Mouse (Mus musculus): ENCODE results near the gene Casd1.
"Not testable (repeated sequence)": the region's sequence is repeated elsewhere in the genome, so short reads cannot be mapped to it uniquely, and the experiment has no call there.

The Casd1 gene

DNA sequence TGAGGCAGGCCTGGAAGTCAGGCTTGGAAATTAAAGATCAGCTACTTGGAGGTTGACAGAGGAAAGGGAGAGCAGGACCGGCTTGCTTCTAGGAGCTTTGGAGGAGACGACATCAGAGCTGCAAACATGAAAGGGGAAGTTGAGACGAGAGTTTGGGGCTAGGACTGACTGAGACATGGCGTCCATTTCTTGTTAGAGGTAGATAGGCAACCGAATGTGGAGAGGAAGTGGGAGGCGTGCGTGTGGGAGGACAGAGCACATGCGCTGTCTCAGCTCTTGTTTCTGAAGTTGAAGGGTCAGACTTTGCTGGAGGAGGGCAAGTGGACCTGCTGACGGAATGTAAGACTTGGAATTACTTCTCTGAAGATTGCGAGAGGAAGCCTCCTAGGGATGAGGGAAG, 17.3 kb downstream of the Casd1 start:
- DNase-seq, result no peak

DNA sequence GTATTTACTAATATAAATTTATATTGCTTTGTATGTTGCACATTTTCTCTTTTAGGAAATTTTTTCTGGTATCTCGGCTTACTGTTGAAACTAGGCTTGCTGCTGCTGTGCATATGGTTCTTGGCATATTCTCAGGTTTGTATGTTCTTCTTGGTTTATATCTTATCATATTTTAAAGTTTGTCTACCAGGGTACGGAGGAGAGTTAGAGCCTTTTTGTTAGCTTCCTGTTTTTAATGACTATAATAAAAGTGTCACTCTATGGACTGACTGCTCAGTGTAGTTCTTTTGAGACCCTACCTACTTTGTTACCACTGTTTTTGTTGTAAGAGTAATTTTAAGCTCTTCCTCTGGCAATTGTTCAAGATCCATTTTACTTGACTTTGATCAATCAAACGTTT, 30.8 kb downstream of the Casd1 start:
- no peak for DNase-seq

DNA sequence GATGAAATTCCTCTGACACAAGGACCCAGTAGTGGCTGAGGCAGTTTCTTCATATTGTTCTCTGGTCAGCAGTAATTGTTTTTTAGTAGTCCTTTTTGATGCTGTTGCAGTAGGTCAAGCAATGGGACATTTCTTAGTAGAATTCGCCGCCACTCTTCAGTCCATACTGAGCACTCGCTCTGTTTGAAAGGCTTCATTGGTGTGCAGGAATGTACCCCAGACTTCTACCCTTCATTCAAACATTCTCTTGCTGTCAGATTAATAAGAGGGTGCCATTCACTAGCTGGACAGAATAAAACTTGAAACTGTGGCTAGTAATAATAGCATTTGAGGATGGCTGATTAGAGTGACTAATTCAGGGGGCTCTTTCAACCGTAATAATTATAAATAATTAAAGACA, 32.5 kb downstream of the Casd1 start:
- no peak for DNase-seq

DNA sequence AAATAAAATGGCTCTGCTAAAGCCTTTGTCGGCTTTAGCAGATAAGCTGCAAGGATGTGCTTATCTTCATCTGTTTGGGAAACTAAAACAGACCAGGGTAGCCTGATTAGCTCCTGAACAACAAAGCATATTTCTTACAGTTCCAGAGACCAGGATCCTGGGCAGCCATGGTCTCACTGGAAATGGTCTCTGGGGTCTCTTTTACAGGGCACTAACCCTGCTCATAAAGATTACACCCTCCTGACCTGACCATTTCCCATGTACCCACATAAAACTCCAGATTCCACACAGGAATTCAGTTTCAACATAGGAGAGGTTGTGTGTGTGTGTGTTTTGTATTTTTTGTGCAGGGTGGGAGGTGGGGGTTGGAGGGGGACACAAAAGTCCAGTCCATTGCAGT, 34.2 kb downstream of the Casd1 start:
- no peak for DNase-seq

DNA sequence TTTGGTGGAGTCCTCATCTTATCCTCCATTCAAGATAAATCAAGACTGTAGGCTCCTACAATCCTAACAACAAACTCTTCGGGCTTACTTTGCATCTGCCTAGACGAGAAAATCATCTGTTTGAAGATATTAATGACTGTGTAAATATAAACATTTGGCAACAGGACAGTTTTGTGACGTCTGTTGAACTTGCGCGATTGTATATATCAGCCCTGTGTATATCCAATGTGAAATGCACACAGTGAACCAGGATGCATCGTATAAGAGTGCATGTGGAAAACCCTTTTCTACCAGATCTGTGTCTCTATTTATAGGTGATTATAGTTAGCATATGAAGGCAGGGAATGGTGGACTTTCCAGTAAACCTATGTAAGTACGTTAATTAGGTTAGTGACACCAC, 41.4 kb downstream of the Casd1 start:
- DNase-seq, result no peak

DNA sequence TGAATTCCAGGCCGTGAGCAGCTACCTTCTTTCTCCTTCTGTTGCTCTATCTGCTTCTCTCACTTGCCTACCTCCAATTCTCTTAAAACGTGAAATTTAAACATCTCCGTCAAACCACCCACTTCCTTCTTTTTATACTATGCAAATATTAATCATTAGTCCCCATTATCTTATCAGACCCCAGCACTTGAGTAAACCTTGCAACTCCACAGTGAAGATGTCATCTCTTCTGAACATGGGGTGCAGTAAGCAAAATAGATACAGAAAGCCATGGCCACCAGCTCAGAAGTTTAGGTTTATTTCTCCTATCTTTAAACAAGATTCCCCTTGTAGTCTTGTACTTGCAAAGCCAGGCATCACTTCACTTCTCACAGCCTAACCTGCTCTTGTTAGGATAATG, 46.7 kb downstream of the Casd1 start:
- no peak for DNase-seq

DNA sequence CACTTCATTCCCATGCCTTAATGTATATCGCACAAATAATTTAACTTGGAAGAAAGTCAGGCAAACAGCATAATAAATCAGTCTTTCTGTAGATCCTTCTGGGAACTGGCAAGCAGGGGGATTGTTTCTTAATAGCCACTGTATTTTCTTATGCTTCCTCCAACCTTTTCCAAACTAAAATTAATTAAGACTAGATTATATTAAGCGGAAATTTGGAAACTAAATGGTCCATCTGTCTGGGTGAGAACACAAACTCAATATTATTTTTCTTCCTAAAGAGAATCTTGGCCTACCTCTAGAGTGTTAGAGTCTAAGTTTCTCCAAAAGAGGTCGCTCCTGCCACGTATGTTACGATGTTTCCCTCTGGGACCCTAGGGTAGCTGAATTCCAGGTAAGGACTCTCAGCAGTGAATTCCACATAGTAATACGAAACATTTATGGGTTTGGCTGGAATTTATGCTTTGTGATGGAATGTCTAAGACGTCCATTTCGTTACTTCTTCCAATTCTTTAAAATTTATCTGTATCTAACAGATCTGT, 52.0 kb downstream of the Casd1 start:
- DNase-seq, result no peak

DNA sequence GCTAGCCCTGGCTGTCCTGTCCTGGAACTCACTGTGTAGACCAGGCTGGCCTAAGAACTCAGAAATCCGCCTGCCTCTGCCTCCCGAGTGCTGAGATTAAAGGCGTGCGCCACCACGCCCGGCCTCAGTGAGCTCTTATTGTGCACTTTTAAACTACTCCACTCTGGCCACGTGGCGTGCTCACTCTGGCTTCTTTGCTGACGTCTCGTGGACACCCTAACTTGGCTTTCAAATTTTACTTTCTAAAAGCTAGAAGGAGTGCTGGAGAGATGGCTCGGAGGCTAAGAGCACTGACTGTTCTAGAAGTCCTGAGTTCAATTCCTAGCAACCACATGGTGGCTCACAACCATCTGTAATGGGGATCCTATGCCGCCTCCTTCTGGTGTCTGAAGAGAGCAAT, 53.1 kb downstream of the Casd1 start:
- not testable (repeated sequence) for DNase-seq

DNA sequence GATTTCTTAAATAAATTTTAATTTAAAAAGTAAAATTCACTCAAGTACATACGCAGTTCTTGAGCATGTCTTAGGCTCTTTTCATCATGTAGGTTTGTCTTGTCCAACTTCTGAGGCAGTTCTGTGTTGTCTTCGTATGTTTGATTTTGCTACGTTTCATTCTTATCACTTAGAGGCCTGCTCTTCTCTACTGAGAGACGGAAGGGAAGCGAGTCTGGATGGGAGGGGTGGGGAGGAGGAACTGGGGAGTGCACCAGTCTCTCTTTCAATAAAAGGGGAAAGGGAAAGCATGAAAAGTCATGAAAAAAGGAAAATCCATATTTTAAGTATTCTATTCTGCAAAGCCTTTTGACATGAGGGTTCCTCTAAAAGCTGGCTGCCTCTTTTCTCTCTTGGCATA, 54.8 kb downstream of the Casd1 start:
- no peak for DNase-seq

DNA sequence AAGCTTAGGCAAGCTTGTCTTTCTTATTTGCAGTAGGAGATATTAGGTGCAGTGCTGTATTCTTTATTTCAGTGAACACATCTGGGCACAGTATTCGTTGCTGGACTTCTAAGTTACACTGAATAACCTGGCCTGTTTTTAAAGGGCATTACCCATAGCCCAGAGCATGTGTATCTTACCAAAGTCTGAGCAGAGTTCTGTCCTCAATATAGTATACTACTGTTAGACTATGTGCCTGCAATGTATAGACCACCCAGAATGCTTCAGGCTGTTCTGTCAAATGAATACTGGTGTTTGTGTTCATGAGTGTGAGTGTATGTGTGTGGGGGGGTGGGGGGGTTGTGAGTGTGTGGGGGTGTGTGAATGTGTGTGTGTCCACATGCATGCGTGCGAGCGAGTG, 55.3 kb downstream of the Casd1 start:
- DNase-seq, result no peak

DNA sequence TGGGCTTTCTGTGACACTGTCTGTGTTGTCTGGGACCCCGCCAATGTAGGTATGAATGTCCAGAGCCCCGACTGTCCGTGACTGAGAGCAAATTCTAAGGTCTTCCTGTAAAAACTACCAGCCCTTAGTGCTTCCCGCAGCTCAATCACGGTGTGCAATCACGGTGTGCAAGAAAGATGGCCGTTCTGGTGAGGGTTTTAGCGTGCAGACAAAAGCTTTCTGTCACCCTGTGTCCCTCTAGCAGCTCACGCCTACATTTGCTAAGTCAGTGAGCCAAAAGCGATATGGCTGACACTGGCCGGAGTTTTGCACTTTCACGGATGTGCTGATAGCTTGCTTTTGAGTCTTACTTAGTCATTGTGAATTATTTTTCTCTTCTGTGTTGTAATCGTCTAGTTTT, 58.2 kb downstream of the Casd1 start:
- no peak for DNase-seq

DNA sequence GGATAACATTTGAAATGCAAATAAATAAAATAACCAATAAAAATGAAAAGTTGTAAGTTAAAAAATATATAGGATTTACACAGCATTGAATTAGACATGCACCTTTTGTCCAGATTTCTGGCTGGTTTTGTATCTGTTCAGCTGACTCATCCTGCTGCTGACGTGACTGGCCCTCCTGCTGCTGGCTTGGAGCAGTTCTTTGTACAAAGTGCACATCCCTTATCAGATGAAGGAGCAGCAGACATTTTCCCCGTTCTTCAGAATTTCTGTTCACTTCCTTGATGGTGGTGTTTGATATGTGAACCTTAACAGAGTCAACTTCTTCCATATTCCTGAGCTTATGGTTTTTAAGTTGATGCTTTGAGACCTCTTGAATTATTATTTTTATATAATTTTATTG, 62.9 kb downstream of the Casd1 start:
- no peak for DNase-seq

DNA sequence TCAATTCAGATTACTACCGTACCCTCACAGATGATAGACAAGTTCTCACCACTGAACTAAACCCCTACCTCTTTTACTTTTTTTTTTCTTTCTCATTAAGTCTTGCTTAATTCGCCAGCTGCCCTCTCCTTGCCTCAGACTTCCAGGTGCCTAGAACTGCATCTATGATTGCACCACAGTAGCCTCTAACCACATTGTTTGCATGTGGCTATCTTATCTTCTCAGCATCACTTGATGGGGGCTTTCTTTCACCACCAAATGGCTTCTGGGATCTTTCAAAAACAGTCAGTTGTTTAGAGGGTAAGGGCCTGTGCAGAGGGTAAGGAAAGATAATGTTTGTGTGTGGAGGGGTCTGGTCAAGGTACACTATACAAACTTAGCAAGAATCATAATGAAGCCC, 63.7 kb downstream of the Casd1 start:
- no peak for DNase-seq

DNA sequence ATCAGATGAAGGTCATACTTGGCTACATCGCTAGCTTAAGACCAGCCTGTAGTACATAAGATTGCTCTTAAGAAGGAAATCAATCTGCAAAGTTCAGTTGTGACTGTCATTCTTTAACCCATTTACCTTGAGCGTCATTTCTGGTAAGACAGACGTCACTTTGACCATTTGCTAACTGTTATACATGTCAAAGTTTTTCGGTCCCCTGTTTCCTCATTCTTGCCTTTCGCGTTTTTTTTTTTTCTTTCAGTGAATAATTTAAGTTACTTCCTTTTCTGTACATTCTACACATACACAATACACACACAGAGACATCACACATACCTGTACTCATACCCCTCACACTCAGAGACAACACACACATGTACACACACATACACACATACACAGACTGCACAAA, 64.5 kb downstream of the Casd1 start:
- no peak for DNase-seq

DNA sequence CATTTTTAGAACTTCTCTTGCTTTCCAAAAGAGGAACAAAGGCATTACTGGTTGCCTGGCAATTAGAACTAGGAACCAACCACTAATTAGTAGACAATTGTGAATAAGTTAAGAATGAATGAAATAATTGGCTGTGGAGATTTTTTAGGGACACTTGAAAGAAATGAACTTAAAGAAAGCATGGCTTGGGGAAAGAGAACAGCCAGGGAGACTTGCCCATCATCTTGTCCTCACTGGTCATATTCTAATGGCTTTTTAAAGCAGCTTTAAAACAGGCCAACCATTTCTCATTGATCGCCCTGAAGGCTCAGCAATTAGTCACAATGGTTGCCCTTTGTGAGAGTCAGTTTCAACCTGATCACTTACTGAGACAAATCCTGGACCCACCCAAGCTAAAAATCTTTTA, 76.7 kb downstream of the Casd1 start:
- no peak for DNase-seq

DNA sequence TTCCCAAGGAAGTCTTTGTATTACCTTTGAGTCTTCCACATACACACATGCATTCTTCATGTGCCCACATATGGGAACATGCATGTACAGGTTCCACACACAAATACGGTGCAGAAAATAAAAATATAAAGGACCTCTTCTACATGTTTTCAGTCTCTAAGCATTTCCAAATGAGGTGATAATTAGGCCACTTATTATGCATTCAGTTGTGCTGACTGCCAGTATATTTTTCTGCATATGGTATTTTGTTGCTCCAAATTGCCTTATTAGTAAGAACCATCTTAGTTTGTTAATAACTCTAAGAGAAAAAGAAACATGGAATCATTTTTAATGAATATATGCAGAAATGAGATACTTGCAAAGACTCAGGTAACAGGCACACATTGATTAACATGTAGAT, 79.3 kb downstream of the Casd1 start:
- no peak for DNase-seq

DNA sequence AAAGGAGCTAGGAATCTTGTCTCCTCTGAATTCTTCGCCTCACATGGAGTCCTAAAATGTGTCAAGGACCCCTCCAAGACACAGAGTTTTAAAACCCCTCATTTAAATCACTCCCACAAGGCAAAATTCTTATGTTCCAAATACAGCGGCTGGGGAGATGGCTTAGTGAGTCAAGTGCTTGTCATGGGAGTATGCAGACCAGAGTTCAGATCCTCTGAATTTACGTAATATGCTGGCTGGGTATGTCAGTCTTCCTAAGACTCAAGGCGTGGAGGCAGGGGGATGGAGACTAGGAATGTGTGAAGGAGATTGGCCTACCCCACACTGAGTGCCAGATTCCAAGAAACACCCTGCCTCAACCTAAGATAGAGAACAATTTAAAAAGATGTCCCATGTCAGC, 79.9 kb downstream of the Casd1 start:
- DNase-seq, result no peak

DNA sequence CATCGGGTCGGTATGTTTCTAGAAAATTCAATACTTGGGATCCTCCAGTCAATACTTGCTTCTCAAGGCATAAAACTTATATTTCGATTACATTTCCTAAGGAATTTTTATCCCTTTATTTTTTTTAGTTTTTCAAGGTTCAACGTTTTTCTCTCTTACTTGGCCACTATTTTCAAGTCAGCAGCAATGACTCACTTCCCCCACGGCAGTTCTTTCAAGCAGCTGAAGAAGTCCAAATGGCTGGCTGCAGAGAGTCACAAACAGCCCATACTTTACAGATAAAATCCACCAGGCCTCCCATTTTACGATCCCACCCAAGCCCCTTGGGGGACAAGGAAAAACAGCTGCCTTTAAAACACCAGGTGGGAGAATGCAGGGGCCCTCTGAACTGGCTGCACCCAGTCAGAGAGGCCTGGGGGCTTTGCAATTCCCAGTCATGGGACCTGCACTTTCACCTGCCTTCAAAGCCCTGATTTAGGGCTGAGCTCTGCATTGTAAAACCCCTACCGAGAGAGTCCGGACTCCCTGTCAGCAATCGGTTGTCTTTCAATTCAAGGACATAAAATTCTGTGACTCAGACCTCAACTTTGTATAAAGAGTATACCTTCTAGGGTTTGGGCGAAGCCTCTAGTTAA, 84.2 kb downstream of the Casd1 start:
- DNase-seq, result no peak

DNA sequence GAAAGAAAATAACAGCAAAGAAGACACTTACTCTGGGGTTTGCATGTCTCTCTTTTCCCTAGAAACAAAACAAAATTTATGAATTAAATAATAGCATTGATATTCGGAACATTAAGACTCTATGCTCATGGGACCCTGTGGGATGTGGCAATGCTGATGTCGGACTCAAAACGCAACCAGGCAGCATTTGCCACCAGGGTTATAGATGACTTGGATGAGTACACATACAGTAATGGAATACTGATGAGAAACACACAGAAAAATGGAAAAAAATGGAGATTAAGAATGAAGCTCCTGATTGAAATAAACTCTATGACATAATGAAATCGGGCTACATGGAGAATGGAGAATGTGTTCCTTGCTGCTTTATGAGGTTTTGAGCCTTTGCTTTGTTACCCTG, 89.8 kb downstream of the Casd1 start:
- no peak for DNase-seq

Measured in kidney, postnatal 14 days (tissue).